Mouse (Mus musculus) lung, adult 2 months (tissue): ENCODE measurements around the gene Rbm44.

ENCODE experiments used
- CTCF ChIP-seq: fragments of 200-500 bp; IDR thresholded peaks from 2 replicates; pipeline ENCODE4 v1.5.1; 2011; ENCODE audit warnings: mild to moderate bottlenecking, low read length, control low read depth; ENCODE audit not compliant: insufficient read depth
- POLR2A ChIP-seq: fragments of 200-500 bp; IDR thresholded peaks from 2 replicates; pipeline ENCODE4 v1.6.1; 2011; ENCODE audit warnings: low read depth, mild to moderate bottlenecking, control low read depth, low read length, borderline replicate concordance; ENCODE audit errors: extremely low read depth

- TF ChIP-seq POLR2A (no peak), CTCF (no peak)
Observed at GRCm38 (mm10) chr1:91206873-91207272, 62.0 kb downstream of the Rbm44 start.
